Mouse (Mus musculus) liver, embryonic 11.5 days (tissue): ENCODE data around the gene Cyp11a1. TPM values are rescaled to one million over a fixed set of nuclear protein-coding genes. Genes with fewer than 3 reads are reported as not detected.

Experiments used
- ATAC-seq: fragments of 200-750 bp; cut with Nextera tagmentation; replicated peaks from 2 replicates; pipeline ENCODE4 v1.8.0; 2017; ENCODE audit warnings: moderate number of reproducible peaks, mild to moderate bottlenecking, moderate TSS enrichment, moderate library complexity; ENCODE audit not compliant: low FRiP score
- DNase-seq: peaks from one replicate; pipeline ENCODE4 v3.0.0-alpha.2; 2017; ENCODE audit warnings: low spot score
- H3K27ac ChIP-seq: fragments of 300-500 bp; sonication (generic); 2 replicates; pipeline ENCODE4 v1.5.1; 2014; ENCODE audit warnings: mild to moderate bottlenecking, low read depth, low read length, control low read depth
- H3K27me3 ChIP-seq: fragments of 300-500 bp; sonication (generic); replicated peaks from 2 replicates; pipeline ENCODE4 v1.6.1; 2014; ENCODE audit warnings: low read length, mixed read lengths; ENCODE audit not compliant: control insufficient read depth, insufficient read depth
- H3K36me3 ChIP-seq: fragments of 300-500 bp; sonication (generic); 2 replicates; pipeline ENCODE4 v1.6.1; 2014; ENCODE audit warnings: mild to moderate bottlenecking, low read length, moderate library complexity, mixed read lengths; ENCODE audit not compliant: control insufficient read depth, insufficient read depth
- H3K4me1 ChIP-seq: fragments of 300-500 bp; sonication (generic); replicated peaks from 2 replicates; pipeline ENCODE4 v1.6.1; 2014; ENCODE audit warnings: low read length, mixed read lengths; ENCODE audit not compliant: control insufficient read depth, insufficient read depth
- H3K4me2 ChIP-seq: fragments of 300-500 bp; sonication (generic); 2 replicates; pipeline ENCODE4 v1.6.1; 2014; ENCODE audit warnings: mild to moderate bottlenecking, control low read depth, moderate library complexity
- H3K4me3 ChIP-seq: fragments of 300-500 bp; sonication (generic); 2 replicates; pipeline ENCODE4 v1.5.1; 2014; ENCODE audit warnings: low read depth, low read length, control low read depth
- H3K9ac ChIP-seq: fragments of 300-500 bp; sonication (generic); 2 replicates; pipeline ENCODE4 v1.6.1; 2014; ENCODE audit warnings: low read depth, low read length, control low read depth
- H3K9me3 ChIP-seq: fragments of 300-500 bp; sonication (generic); 2 replicates; pipeline ENCODE4 v1.6.1; 2016; ENCODE audit warnings: low read length, inconsistent platforms, mixed read lengths; ENCODE audit not compliant: control insufficient read depth
- WGBS: fragments of 180-500 bp; shearing (Covaris S2); extraction: QIAGEN DNeasy Blood & Tissue Kit; methylation state at CpG from one replicate; pipeline ENCODE4 v1.1.7; 2014; 5-methylcytosine and 5-hydroxymethylcytosine counted together
- polyA plus RNA-seq: library from polyadenylated mRNA; unstranded; fragments of >200 nt; fragmentation: Nextera tagmentation; extraction: Ambion mirVana; gene quantifications from 2 replicates; pipeline ENCODE4 v1.2.1, GENCODE M21; 2014

The Cyp11a1 gene
- polyA plus RNA-seq, 1 experiment from 2014 or later: not detected

DNA sequence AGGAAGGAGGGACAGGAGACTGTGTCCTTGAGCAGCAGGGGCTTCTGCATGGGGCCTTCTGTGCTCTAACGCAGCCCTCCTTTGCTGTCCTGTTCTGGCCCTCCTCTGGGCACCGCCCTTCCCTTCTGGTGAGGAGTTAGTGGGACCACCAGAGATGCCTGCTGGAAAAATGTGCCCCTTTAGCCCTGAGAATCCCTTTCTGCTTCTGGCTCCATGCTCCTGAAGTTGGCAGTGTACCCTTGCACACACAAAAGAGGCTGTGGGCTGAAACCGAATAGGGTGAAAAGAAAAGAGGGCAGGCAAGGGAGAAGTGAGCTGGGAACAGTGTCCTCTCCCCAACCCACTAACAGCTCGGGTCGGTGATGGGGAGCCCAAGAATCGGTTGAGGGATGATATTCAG is 43.0 kb downstream of the Cyp11a1 start:
- Histone ChIP-seq H3K36me3 (no peaks in the 10 kb centered on the region), H3K4me1 (peaks cover 4% of the 10 kb centered on the region), H3K27me3 (peaks cover 25% of the 10 kb centered on the region), H3K27ac (no peak overlapping the region), H3K4me3 (no peak overlapping the region), H3K9ac (no peak overlapping the region), H3K4me2 (no peak overlapping the region), H3K9me3 (no peaks in the 10 kb centered on the region)
- WGBS: 51% methylated on average over 6 of the region's 6 CpGs
- ATAC-seq (no peak), DNase-seq (no peak)

DNA sequence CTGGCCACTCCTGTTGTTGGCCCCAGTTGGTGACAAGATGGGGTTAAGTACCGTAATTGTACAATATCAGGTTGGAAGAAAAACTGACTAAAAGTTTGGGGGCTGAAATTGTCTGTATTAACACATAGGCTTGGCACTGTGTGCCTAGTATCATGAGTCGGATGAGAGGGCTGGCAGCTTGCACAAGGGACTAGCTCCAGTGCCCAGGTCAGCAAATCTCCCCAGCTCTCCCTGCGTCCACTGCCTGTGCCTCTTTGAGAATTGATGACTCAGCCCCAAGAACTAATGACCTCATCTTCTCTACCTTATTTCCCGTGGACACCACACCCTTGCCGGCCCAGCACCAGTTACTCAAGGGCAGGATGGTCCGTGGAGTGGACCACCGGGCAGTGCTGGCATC is 43.6 kb downstream of the Cyp11a1 start:
- ATAC-seq (no peak), DNase-seq (no peak)
- H3K4me3 ChIP-seq: no peak overlapping the region
- no peaks in the 10 kb centered on the region for H3K9me3 ChIP-seq
- peaks cover 2% of the 10 kb centered on the region for H3K4me1 ChIP-seq
- H3K27ac ChIP-seq: no peak overlapping the region
- no peak overlapping the region for H3K9ac ChIP-seq
- H3K27me3 ChIP-seq: peaks cover 23% of the 10 kb centered on the region
- 65% methylated on average over 7 of the region's 7 CpGs for WGBS
- H3K36me3 ChIP-seq: no peaks in the 10 kb centered on the region
- H3K4me2 ChIP-seq: no peak overlapping the region

DNA sequence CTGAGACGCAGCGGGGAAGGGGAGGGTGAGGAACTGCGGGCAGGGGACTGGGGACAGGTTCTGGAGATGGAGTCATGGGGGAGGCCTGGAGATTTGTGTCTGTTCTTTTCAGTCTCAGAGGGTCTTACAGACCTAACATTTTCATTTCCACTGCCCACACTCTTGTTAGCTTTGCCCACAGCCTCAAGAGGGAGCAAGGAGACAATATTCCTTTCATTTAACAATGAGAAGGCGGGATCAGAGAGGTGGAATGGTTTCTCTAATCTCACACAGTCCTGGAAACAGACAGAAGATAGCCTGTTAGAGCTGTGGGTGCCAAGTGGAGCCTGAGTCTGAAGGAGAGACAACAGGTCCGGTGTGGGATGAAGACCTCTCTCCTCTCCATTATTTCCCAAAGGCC is 45.7 kb downstream of the Cyp11a1 start:
- DNase-seq (no peak), ATAC-seq (no peak)
- no peak overlapping the region for H3K27ac ChIP-seq
- no peak overlapping the region for H3K9ac ChIP-seq
- H3K27me3 ChIP-seq: peaks cover 14% of the 10 kb centered on the region
- no peaks in the 10 kb centered on the region for H3K9me3 ChIP-seq
- no peak overlapping the region for H3K4me3 ChIP-seq
- no peaks in the 10 kb centered on the region for H3K4me1 ChIP-seq
- H3K4me2 ChIP-seq: no peak overlapping the region
- WGBS: 36% methylated on average over 5 of the region's 5 CpGs
- H3K36me3 ChIP-seq: no peaks in the 10 kb centered on the region

DNA sequence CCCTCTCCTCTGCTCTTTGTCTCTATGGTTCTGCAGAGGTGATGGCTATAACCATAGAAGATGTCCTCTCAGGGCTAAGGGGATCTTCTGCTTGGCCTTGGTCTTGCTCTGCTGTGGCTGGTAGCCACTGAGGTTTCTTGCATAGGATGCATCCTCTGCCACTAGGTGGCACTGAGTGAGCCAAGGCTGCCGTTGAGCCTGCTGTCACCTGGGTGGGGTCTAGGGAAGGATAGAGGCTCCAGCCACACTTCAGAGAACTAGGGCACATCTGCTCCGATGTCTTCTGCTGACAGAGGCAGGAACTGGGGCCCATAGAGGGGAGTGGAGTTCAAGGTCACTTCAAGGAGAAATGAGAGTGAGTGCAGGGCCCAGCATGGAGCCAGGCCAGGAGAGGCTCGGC is 46.9 kb downstream of the Cyp11a1 start:
- Histone ChIP-seq H3K9me3 (no peaks in the 10 kb centered on the region), H3K4me2 (no peak overlapping the region), H3K4me1 (no peaks in the 10 kb centered on the region), H3K4me3 (no peak overlapping the region), H3K27me3 (peaks cover 14% of the 10 kb centered on the region), H3K9ac (no peak overlapping the region), H3K36me3 (no peaks in the 10 kb centered on the region), H3K27ac (no peak overlapping the region)
- DNase-seq: no peak
- ATAC-seq: no peak
- 14% methylated on average over 3 of the region's 3 CpGs for WGBS

DNA sequence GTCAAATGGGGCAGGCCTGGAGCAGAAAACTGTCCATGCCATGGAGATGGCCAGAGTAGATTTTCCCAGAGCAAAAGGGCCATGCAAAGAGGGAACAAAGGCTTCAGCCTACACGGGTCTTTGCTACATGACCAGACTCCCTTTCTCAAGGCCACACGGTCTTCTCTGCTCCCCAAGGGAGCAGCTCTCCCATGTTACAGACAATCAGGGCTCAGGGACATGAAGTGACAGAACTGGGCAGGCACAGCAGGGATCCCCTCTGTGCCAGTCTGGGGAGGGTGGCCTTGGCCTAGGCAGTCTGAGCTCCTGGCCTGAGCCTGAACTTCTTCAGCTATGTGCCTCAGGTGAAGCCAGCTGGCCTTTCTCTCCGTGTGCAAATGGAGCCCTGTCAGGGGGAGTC is 47.3 kb downstream of the Cyp11a1 start:
- no peak overlapping the region for H3K27ac ChIP-seq
- 53% methylated on average over 3 of the region's 3 CpGs for WGBS
- no peak overlapping the region for H3K4me3 ChIP-seq
- DNase-seq (no peak), ATAC-seq (no peak)
- no peak overlapping the region for H3K4me2 ChIP-seq
- peaks cover 13% of the 10 kb centered on the region for H3K27me3 ChIP-seq
- H3K36me3 ChIP-seq: no peaks in the 10 kb centered on the region
- H3K4me1 ChIP-seq: no peaks in the 10 kb centered on the region
- H3K9me3 ChIP-seq: no peaks in the 10 kb centered on the region
- H3K9ac ChIP-seq: no peak overlapping the region

DNA sequence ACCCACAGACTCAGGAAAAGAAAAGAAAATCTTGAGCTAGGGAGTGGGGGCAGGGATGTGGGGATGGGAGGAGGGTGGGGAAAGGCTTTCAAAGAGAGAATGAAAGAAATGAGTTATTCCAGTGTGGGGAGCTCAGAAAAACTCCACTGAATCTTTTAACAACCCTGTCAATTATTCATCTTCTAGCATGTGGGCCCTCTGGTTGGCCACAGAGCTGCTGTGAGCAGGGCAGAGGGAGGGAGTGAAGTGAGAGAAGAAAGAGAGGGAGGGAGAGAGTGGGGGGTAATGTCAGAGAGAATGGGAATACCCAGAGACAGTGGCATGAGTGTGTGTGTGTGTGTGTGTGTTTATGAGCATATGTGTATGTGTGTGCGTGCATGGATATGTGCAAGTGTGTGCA is 47.8 kb downstream of the Cyp11a1 start:
- Histone ChIP-seq H3K4me3 (no peak overlapping the region), H3K9ac (no peak overlapping the region), H3K4me1 (no peaks in the 10 kb centered on the region), H3K36me3 (no peaks in the 10 kb centered on the region), H3K27me3 (peaks cover 11% of the 10 kb centered on the region; the same call in 1 of the 2 replicates), H3K4me2 (no peak overlapping the region), H3K9me3 (no peaks in the 10 kb centered on the region), H3K27ac (no peak overlapping the region)
- 89% methylated on average over 1 of the region's 1 CpGs for WGBS
- DNase-seq (no peak), ATAC-seq (no peak)

DNA sequence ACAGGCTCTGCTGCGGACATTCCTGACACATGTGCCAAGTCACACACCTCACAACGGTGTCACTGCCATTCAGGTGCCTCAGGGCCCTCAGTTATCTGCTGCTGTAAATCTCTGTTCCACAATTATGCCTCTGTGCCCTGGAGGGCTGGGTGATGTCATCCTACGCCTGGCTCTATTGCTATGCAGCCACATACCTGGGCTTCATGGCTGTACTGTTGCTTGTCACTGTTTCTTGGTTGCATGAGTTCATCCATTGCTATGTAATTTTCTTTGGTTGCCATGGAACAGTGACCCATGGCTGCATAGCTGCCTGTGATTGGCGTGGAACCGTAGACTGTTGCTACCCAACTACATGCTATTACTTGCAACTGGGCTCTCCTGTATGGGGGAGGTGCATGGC is 49.5 kb downstream of the Cyp11a1 start:
- no peak for DNase-seq
- no peak overlapping the region for H3K4me2 ChIP-seq
- no peak for ATAC-seq
- H3K9me3 ChIP-seq: no peaks in the 10 kb centered on the region
- no peaks in the 10 kb centered on the region for H3K4me1 ChIP-seq
- H3K27ac ChIP-seq: no peak overlapping the region
- WGBS: 69% methylated on average over 5 of the region's 5 CpGs
- H3K9ac ChIP-seq: no peak overlapping the region
- no peaks in the 10 kb centered on the region for H3K36me3 ChIP-seq
- peaks cover 5% of the 10 kb centered on the region; the same call in 1 of the 2 replicates for H3K27me3 ChIP-seq
- no peak overlapping the region for H3K4me3 ChIP-seq

DNA sequence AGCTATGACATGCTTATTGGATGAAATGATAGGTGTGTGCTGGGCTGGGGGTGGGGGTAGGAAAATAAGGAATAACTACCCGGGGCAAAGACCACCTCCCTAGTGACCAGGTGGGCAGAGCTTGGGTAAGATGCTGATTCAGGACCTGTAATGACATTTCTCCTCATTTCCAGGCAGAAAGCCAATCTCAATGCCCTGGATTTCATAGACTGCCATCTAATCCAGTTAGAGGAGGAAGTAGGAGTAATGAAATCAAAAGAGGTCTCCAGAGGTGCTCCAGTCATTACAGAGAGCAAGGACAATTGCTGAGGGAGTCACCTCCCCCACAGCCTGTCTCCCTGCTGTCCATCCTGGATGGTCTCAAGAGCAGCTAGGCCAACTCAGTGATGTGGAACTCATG is 53.7 kb downstream of the Cyp11a1 start:
- DNase-seq (no peak), ATAC-seq (no peak)
- WGBS: 58% methylated on average over 1 of the region's 1 CpGs
- Histone ChIP-seq H3K4me2 (no peak overlapping the region), H3K4me1 (no peaks in the 10 kb centered on the region; the same call in 1 of the 2 replicates), H3K27ac (no peak overlapping the region), H3K4me3 (no peak overlapping the region), H3K36me3 (no peaks in the 10 kb centered on the region), H3K9me3 (no peaks in the 10 kb centered on the region), H3K9ac (no peak overlapping the region), H3K27me3 (peaks cover 5% of the 10 kb centered on the region)

DNA sequence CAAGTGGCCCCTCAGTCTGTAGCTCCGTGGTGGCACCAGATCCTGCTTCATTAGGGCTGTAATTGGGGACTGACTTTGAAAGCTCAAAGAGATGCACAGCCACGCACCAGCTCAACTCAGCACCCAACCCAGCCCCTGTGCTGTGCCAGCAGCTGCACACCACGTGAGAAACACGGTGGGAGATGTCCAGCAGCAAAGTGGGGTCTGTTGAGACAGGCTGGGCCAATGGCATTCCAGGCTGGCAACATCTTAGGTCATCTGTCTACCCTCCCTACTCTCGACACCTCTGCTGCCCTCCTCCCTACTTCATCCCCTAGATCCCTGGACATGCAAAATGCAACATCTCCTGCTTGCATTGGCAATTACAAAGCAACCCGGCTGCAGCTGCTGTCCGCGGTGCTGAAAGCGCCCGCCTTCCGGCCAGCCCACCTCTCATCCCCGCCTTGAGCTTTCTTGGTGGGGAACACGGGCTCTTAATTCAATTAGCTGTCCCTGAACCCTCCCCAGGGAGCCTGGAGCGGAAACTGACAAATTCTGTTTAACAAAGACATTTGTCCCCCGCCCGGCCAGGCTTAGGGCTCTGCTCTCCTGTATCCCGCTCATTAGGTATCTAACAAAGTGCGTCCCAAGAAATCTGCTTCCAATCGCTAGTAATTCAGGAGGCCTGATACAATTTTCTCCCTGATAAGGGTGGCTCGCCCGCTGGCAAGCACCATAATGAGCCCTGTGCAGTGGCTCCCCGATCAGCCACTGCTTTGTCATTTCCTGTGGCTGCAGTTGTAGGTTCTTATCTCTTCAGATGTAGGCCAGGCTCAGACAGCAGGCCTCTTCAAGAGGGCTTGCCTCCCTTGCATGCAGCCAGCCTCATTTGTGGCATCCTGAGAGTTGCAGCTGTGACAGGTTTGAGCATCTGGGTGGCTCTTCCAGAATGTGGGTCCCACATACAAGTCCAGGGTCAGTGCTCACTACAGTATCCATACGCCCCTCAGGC is 54.8 kb downstream of the Cyp11a1 start:
- no peaks in the 10 kb centered on the region for H3K36me3 ChIP-seq
- no peak overlapping the region for H3K4me3 ChIP-seq
- DNase-seq: peak; percentile 79
- H3K4me1 ChIP-seq: no peaks in the 10 kb centered on the region; the same call in 1 of the 2 replicates
- 6% methylated on average over 23 of the region's 23 CpGs for WGBS
- ATAC-seq: no peak
- 0 out of 2 replicates have a peak overlapping the region, but pooled peaks have one; percentile 13 for H3K4me2 ChIP-seq
- no peak overlapping the region for H3K9ac ChIP-seq
- no peak overlapping the region for H3K27ac ChIP-seq
- H3K9me3 ChIP-seq: no peaks in the 10 kb centered on the region
- peaks cover 5% of the 10 kb centered on the region for H3K27me3 ChIP-seq
